Mouse (Mus musculus): ENCODE measurements around the gene Pmf1. TPM values are rescaled to one million over a fixed set of nuclear protein-coding genes. Genes with fewer than 3 reads are reported as not detected.

Pmf1 gene
- polyA plus RNA-seq, 1 experiment, result 117 TPM

- TF ChIP-seq USF1 (IDR thresholded peaks at IDR 0.05; ENCODE audit: low read depth), result peak; percentile 82
- no peak for TF ChIP-seq CTCF (IDR thresholded peaks at IDR 0.05; ENCODE audit: control insufficient read depth, insufficient read depth, insufficient read length)
- TF ChIP-seq CEBPB (IDR thresholded peaks at IDR 0.05; ENCODE audit: low read depth), result no peak
- peak; percentile 46 for TF ChIP-seq MAX (IDR thresholded peaks at IDR 0.05)
- no peak for TF ChIP-seq MYOD1 (IDR thresholded peaks at IDR 0.05; ENCODE audit: control insufficient read depth, insufficient read length, low read depth)
- no peak for TF ChIP-seq MYOG (IDR thresholded peaks at IDR 0.05; ENCODE audit: control insufficient read depth, extremely low read depth, insufficient read length)
- no peak for TF ChIP-seq FOSL1 (IDR thresholded peaks at IDR 0.05; ENCODE audit: insufficient read depth, low read length, poor library complexity, severe bottlenecking)
- H3ac ChIP-seq (ENCODE audit: control insufficient read depth, insufficient read length, low read depth), result peak within 1 kb of the TSS; percentile 43
- peaks cover 37% of the 10 kb centered on the region for H3K79me2 ChIP-seq (ENCODE audit: control insufficient read depth, insufficient read depth)
- no peaks in the 10 kb centered on the region for H3K27me3 ChIP-seq (ENCODE audit: control insufficient read depth, insufficient read depth, insufficient read length)
- peaks cover 23% of the 10 kb centered on the region for H3K79me3 ChIP-seq (ENCODE audit: low read depth)
- peak within 1 kb of the TSS; percentile 88 for H3K4me3 ChIP-seq (ENCODE audit: insufficient read depth, poor library complexity, severe bottlenecking)
- peaks cover 13% of the 10 kb centered on the region for H3K36me3 ChIP-seq (ENCODE audit: control insufficient read depth, insufficient read depth)
Measured at GRCm38 (mm10) chr3:88424605-88425329, 14.6 kb upstream of the Pmf1 start, which contains the start of gene Slc25a44. Gene Slc25a44 (minus strand): TSS chr3:88425139.

- Histone ChIP-seq H3K4me3 (ENCODE audit: insufficient read depth, poor library complexity, severe bottlenecking) (no peak overlapping the region), H3ac (ENCODE audit: control insufficient read depth, insufficient read length, low read depth) (no peak overlapping the region), H3K36me3 (ENCODE audit: control insufficient read depth, insufficient read depth) (peaks cover 29% of the 10 kb centered on the region), H3K79me3 (ENCODE audit: low read depth) (peaks cover 25% of the 10 kb centered on the region), H3K27me3 (ENCODE audit: control insufficient read depth, insufficient read depth, insufficient read length) (no peaks in the 10 kb centered on the region), H3K79me2 (ENCODE audit: control insufficient read depth, insufficient read depth) (peaks cover 37% of the 10 kb centered on the region)
- no peak for TF ChIP-seq CEBPB (IDR thresholded peaks at IDR 0.05; ENCODE audit: low read depth)
- TF ChIP-seq MAX (IDR thresholded peaks at IDR 0.05), result no peak
- TF ChIP-seq MYOD1 (IDR thresholded peaks at IDR 0.05; ENCODE audit: control insufficient read depth, insufficient read length, low read depth), result no peak
- no peak for TF ChIP-seq FOSL1 (IDR thresholded peaks at IDR 0.05; ENCODE audit: insufficient read depth, low read length, poor library complexity, severe bottlenecking)
- no peak for TF ChIP-seq USF1 (IDR thresholded peaks at IDR 0.05; ENCODE audit: low read depth)
- no peak for TF ChIP-seq MYOG (IDR thresholded peaks at IDR 0.05; ENCODE audit: control insufficient read depth, extremely low read depth, insufficient read length)
- TF ChIP-seq CTCF (IDR thresholded peaks at IDR 0.05; ENCODE audit: control insufficient read depth, insufficient read depth, insufficient read length), result no peak
Measured at GRCm38 (mm10) chr3:88422020-88422720, 12.0 kb upstream of the Pmf1 start.

GRCm38 (mm10) chr3:88420771-88421170 is 10.6 kb upstream of the Pmf1 start:
- Histone ChIP-seq H3ac (ENCODE audit: control insufficient read depth, insufficient read length, low read depth) (no peak overlapping the region), H3K79me2 (ENCODE audit: control insufficient read depth, insufficient read depth) (peaks cover 37% of the 10 kb centered on the region), H3K36me3 (ENCODE audit: control insufficient read depth, insufficient read depth) (peaks cover 43% of the 10 kb centered on the region), H3K27me3 (ENCODE audit: control insufficient read depth, insufficient read depth, insufficient read length) (no peaks in the 10 kb centered on the region), H3K4me3 (ENCODE audit: insufficient read depth, poor library complexity, severe bottlenecking) (no peak overlapping the region), H3K79me3 (ENCODE audit: low read depth) (peaks cover 25% of the 10 kb centered on the region)
- no peak for TF ChIP-seq CEBPB (IDR thresholded peaks at IDR 0.05; ENCODE audit: low read depth)
- no peak for TF ChIP-seq USF1 (IDR thresholded peaks at IDR 0.05; ENCODE audit: low read depth)
- TF ChIP-seq MAX (IDR thresholded peaks at IDR 0.05), result no peak
- no peak for TF ChIP-seq FOSL1 (IDR thresholded peaks at IDR 0.05; ENCODE audit: insufficient read depth, low read length, poor library complexity, severe bottlenecking)
- TF ChIP-seq MYOD1 (IDR thresholded peaks at IDR 0.05; ENCODE audit: control insufficient read depth, insufficient read length, low read depth), result no peak

GRCm38 (mm10) chr3:88418016-88418415 is 7.9 kb upstream of the Pmf1 start:
- peaks cover 10% of the 10 kb centered on the region for H3K79me3 ChIP-seq (ENCODE audit: low read depth)
- no peaks in the 10 kb centered on the region for H3K27me3 ChIP-seq (ENCODE audit: control insufficient read depth, insufficient read depth, insufficient read length)
- TF ChIP-seq MAX (IDR thresholded peaks at IDR 0.05), result no peak
- no peak for TF ChIP-seq USF1 (IDR thresholded peaks at IDR 0.05; ENCODE audit: low read depth)
- no peak for TF ChIP-seq CTCF (IDR thresholded peaks at IDR 0.05; ENCODE audit: control insufficient read depth, insufficient read depth, insufficient read length)
- no peak for TF ChIP-seq MYOG (IDR thresholded peaks at IDR 0.05; ENCODE audit: control insufficient read depth, extremely low read depth, insufficient read length)
- no peak for TF ChIP-seq MYOD1 (IDR thresholded peaks at IDR 0.05; ENCODE audit: control insufficient read depth, insufficient read length, low read depth)
- no peak for TF ChIP-seq FOSL1 (IDR thresholded peaks at IDR 0.05; ENCODE audit: insufficient read depth, low read length, poor library complexity, severe bottlenecking)
- TF ChIP-seq CEBPB (IDR thresholded peaks at IDR 0.05; ENCODE audit: low read depth), result no peak
- no peak overlapping the region for H3ac ChIP-seq (ENCODE audit: control insufficient read depth, insufficient read length, low read depth)
- H3K36me3 ChIP-seq (ENCODE audit: control insufficient read depth, insufficient read depth), result peaks cover 51% of the 10 kb centered on the region
- H3K4me3 ChIP-seq (ENCODE audit: insufficient read depth, poor library complexity, severe bottlenecking), result no peak overlapping the region
- peaks cover 17% of the 10 kb centered on the region for H3K79me2 ChIP-seq (ENCODE audit: control insufficient read depth, insufficient read depth)

GRCm38 (mm10) chr3:88415668-88416067 is 5.5 kb upstream of the Pmf1 start:
- H3K36me3 ChIP-seq (ENCODE audit: control insufficient read depth, insufficient read depth), result peaks cover 62% of the 10 kb centered on the region
- H3K79me2 ChIP-seq (ENCODE audit: control insufficient read depth, insufficient read depth), result no peaks in the 10 kb centered on the region
- TF ChIP-seq USF1 (IDR thresholded peaks at IDR 0.05; ENCODE audit: low read depth) (no peak), MAX (IDR thresholded peaks at IDR 0.05) (no peak), CEBPB (IDR thresholded peaks at IDR 0.05; ENCODE audit: low read depth) (no peak), FOSL1 (IDR thresholded peaks at IDR 0.05; ENCODE audit: insufficient read depth, low read length, poor library complexity, severe bottlenecking) (no peak), CTCF (IDR thresholded peaks at IDR 0.05; ENCODE audit: control insufficient read depth, insufficient read depth, insufficient read length) (no peak), MYOD1 (IDR thresholded peaks at IDR 0.05; ENCODE audit: control insufficient read depth, insufficient read length, low read depth) (no peak), MYOG (IDR thresholded peaks at IDR 0.05; ENCODE audit: control insufficient read depth, extremely low read depth, insufficient read length) (no peak)
- no peak overlapping the region for H3ac ChIP-seq (ENCODE audit: control insufficient read depth, insufficient read length, low read depth)
- no peak overlapping the region for H3K4me3 ChIP-seq (ENCODE audit: insufficient read depth, poor library complexity, severe bottlenecking)
- peaks cover 2% of the 10 kb centered on the region for H3K79me3 ChIP-seq (ENCODE audit: low read depth)
- H3K27me3 ChIP-seq (ENCODE audit: control insufficient read depth, insufficient read depth, insufficient read length), result no peaks in the 10 kb centered on the region
